ENCODE assay signal across 10 mouse cellular contexts in the genomic region with DNA sequence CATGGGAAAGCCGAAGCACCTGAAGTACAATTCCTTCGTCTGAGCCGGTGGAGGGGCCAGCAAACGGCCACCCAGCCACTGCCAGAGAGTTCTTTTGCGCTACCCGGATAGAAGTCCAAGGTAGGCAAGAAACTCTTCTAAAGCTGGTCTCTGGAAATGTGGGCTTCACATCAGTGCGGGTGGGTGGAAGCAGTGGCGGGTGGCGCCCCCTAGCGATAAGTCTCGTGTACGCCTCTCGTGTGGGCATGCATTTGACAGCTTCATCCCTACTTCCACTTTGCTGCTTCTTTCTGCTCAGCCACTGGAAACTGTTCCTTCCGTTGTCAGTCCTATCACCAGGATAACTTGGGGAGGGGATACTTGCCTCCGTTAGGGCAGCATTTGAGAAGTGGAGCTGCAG. TPM values are rescaled to one million over a fixed set of nuclear protein-coding genes. Genes with fewer than 3 reads are reported as not detected.
DNase-seq lines count a peak whose midpoint lies in the region; ATAC-seq and TF ChIP-seq lines count a peak whose summit lies in the region.
"Had no signal": no experiment of that assay in that cellular context is flagged by ENCODE, and none has a peak within 500 bp of the region (broad histone marks: within the 10 kb centered on the region; RNA-seq: fewer than 3 reads in every experiment).

No protein-coding gene starts in this region.

- no peak overlapping the region for H3K4me2 ChIP-seq in heart, postnatal 0 days (ENCODE audit: low read depth, low read length)
- H3K4me2 ChIP-seq in lung, postnatal 0 days (replicated peaks; ENCODE audit: low read depth, low read length): no peak overlapping the region
- H3K4me2 ChIP-seq: liver, embryonic 15.5 days had no signal

- no peak for TF ChIP-seq EP300 in heart, postnatal 0 days (IDR thresholded peaks at IDR 0.05; ENCODE audit: low read depth)
- no peak for TF ChIP-seq EP300 in lung, postnatal 0 days (IDR thresholded peaks at IDR 0.05)

- no peak for ATAC-seq in heart, postnatal 0 days (ENCODE audit: insufficient read depth, low read depth)
- ATAC-seq in lung, postnatal 0 days: no peak

- no peak for DNase-seq in heart, postnatal 0 days (ENCODE audit: low spot score)
- no peak for DNase-seq in heart, embryonic 10.5 days (ENCODE audit: low spot score)
- peak; percentile 57 for DNase-seq in right cerebral cortex, postnatal 14 days
- no peak for DNase-seq in right cerebral cortex, postnatal 25 days
- peak; percentile 25 for DNase-seq in c-Kit-positive CD71-positive TER-119-positive erythroid progenitor cells, embryonic 14.5 days (ENCODE audit: low spot score)
- peak; percentile 9 for DNase-seq in lung, postnatal 0 days (ENCODE audit: low spot score)
- DNase-seq in frontal cortex, postnatal 36 days (ENCODE audit: low spot score in 2 of 2): no peak
- no peak for DNase-seq in MN1 (ENCODE audit: low spot score)

- TF ChIP-seq CTCF in heart, postnatal 0 days (IDR thresholded peaks at IDR 0.05; ENCODE audit: low read depth): peak; percentile 33
- TF ChIP-seq CTCF in lung, postnatal 0 days (IDR thresholded peaks at IDR 0.05): peak; percentile 68

- 46% methylated on average over 15 of the region's 15 CpGs for WGBS in heart, postnatal 0 days
- 48% methylated on average over 15 of the region's 15 CpGs for WGBS in heart, embryonic 10.5 days
- 42% methylated on average over 15 of the region's 15 CpGs for WGBS in lung, postnatal 0 days

- H3K4me1 ChIP-seq in heart, postnatal 0 days (ENCODE audit: control insufficient read depth, insufficient read depth): no peaks in the 10 kb centered on the region
- H3K4me1 ChIP-seq in heart, embryonic 10.5 days: peaks cover 17% of the 10 kb centered on the region; the same call in 1 of the 2 replicates
- no peaks in the 10 kb centered on the region for H3K4me1 ChIP-seq in lung, postnatal 0 days (ENCODE audit: insufficient read depth, low read depth, low read length)
- H3K4me1 ChIP-seq: liver, embryonic 15.5 days had no signal

- no peak overlapping the region for H3K9ac ChIP-seq in heart, postnatal 0 days (replicated peaks; ENCODE audit: low read depth, low read length)
- no peak overlapping the region for H3K9ac ChIP-seq in lung, postnatal 0 days (replicated peaks; ENCODE audit: low read depth)
- H3K9ac ChIP-seq: liver, embryonic 15.5 days had no signal

- no peak overlapping the region for H3K27ac ChIP-seq in heart, postnatal 0 days (ENCODE audit: low read depth)
- H3K27ac ChIP-seq in heart, embryonic 10.5 days: no peak overlapping the region
- H3K27ac ChIP-seq in lung, postnatal 0 days (ENCODE audit: low read length): no peak overlapping the region
- H3K27ac ChIP-seq: liver, embryonic 15.5 days had no signal

- H3K36me3 ChIP-seq in heart, postnatal 0 days (replicated peaks; ENCODE audit: control insufficient read depth, insufficient read depth, low read length): no peaks in the 10 kb centered on the region
- no peaks in the 10 kb centered on the region for H3K36me3 ChIP-seq in heart, embryonic 10.5 days
- H3K36me3 ChIP-seq in lung, postnatal 0 days (ENCODE audit: insufficient read depth, low read length): no peaks in the 10 kb centered on the region
- H3K36me3 ChIP-seq: liver, embryonic 15.5 days had no signal

- H3K9me3 ChIP-seq in heart, postnatal 0 days (replicated peaks; ENCODE audit: control insufficient read depth, low read length): no peaks in the 10 kb centered on the region
- no peaks in the 10 kb centered on the region for H3K9me3 ChIP-seq in heart, embryonic 10.5 days
- H3K9me3 ChIP-seq in lung, postnatal 0 days (ENCODE audit: low read length): no peaks in the 10 kb centered on the region
- H3K9me3 ChIP-seq: liver, embryonic 15.5 days had no signal

- H3K27me3 ChIP-seq in heart, postnatal 0 days (ENCODE audit: control insufficient read depth, insufficient read depth, low read length): peaks cover 11% of the 10 kb centered on the region; the same call in 1 of the 2 replicates
- peaks cover 10% of the 10 kb centered on the region; the same call in 1 of the 2 replicates for H3K27me3 ChIP-seq in heart, embryonic 10.5 days (ENCODE audit: insufficient read depth, poor library complexity, severe bottlenecking)
- H3K27me3 ChIP-seq in lung, postnatal 0 days (replicated peaks; ENCODE audit: insufficient read depth, low read length): no peaks in the 10 kb centered on the region

- no peak overlapping the region for H3K4me3 ChIP-seq in heart, postnatal 0 days (ENCODE audit: low read depth, low read length)
- H3K4me3 ChIP-seq in heart, embryonic 10.5 days: no peak overlapping the region
- H3K4me3 ChIP-seq in lung, postnatal 0 days (ENCODE audit: low read depth, low read length): no peak overlapping the region
- H3K4me3 ChIP-seq: liver, embryonic 15.5 days had no signal

RNA-seq across cellular contexts. Expression of a gene that starts 15.1 kb away (rescaled TPM):
- total RNA-seq in heart, postnatal 0 days (2014; rRNA removed; ENCODE audit: low replicate concordance): 0.12 TPM in 1 of 2 replicates, not detected in the other
- 0.08 and 0.12 TPM in 2 replicates for polyA plus RNA-seq in heart, postnatal 0 days (2015; fragmentation: Nextera tagmentation; extraction: Ambion mirVana)
- polyA plus RNA-seq in heart, embryonic 10.5 days (2016; fragmentation: Nextera tagmentation; extraction: Ambion mirVana): 0.05 and 0.27 TPM in 2 replicates
- polyA plus RNA-seq in lung, postnatal 0 days (2015; fragmentation: Nextera tagmentation; extraction: Ambion mirVana): 4.3 and 5.2 TPM in 2 replicates

RNA-seq across cellular contexts. Expression of a gene that starts 32.2 kb away (rescaled TPM):
- 80.5 and 96.8 TPM in 2 replicates for total RNA-seq in heart, postnatal 0 days (2014; rRNA removed; ENCODE audit: low replicate concordance)
- polyA plus RNA-seq in heart, postnatal 0 days (2015; fragmentation: Nextera tagmentation; extraction: Ambion mirVana): 67.1 and 67.5 TPM in 2 replicates
- 126 and 133 TPM in 2 replicates for polyA plus RNA-seq in heart, embryonic 10.5 days (2016; fragmentation: Nextera tagmentation; extraction: Ambion mirVana)
- 68.2 and 75.8 TPM in 2 replicates for polyA plus RNA-seq in lung, postnatal 0 days (2015; fragmentation: Nextera tagmentation; extraction: Ambion mirVana)

RNA-seq across cellular contexts. Expression of a gene that starts 36.5 kb away (rescaled TPM):
- not detected in 2 replicates for total RNA-seq in heart, postnatal 0 days (2014; rRNA removed; ENCODE audit: low replicate concordance)
- not detected in 2 replicates for polyA plus RNA-seq in heart, postnatal 0 days (2015; fragmentation: Nextera tagmentation; extraction: Ambion mirVana)
- not detected in 2 replicates for polyA plus RNA-seq in heart, embryonic 10.5 days (2016; fragmentation: Nextera tagmentation; extraction: Ambion mirVana)
- polyA plus RNA-seq in lung, postnatal 0 days (2015; fragmentation: Nextera tagmentation; extraction: Ambion mirVana): 0.11 TPM in 1 of 2 replicates, not detected in the other
- polyA plus RNA-seq: embryonic facial prominence, embryonic 14.5 days; liver, embryonic 15.5 days had no signal

RNA-seq across cellular contexts. Expression of a gene that starts 55.2 kb away (rescaled TPM):
- 1,006 and 1,233 TPM in 2 replicates for total RNA-seq in heart, postnatal 0 days (2014; rRNA removed; ENCODE audit: low replicate concordance)
- polyA plus RNA-seq in heart, postnatal 0 days (2015; fragmentation: Nextera tagmentation; extraction: Ambion mirVana): 2,595 and 2,702 TPM in 2 replicates
- 894 and 1,099 TPM in 2 replicates for polyA plus RNA-seq in heart, embryonic 10.5 days (2016; fragmentation: Nextera tagmentation; extraction: Ambion mirVana)
- polyA plus RNA-seq in lung, postnatal 0 days (2015; fragmentation: Nextera tagmentation; extraction: Ambion mirVana): 408 and 474 TPM in 2 replicates

Comparison
In these comparisons a context has a peak if more than half of its experiments do, and no peak if none do; other contexts are left out.
1. DNase-seq: peak in right cerebral cortex, postnatal 14 days (single experiment), c-Kit-positive CD71-positive TER-119-positive erythroid progenitor cells, embryonic 14.5 days (single experiment) and lung, postnatal 0 days (single experiment); none in heart, postnatal 0 days (single experiment), heart, embryonic 10.5 days (single experiment), right cerebral cortex, postnatal 25 days (single experiment), frontal cortex, postnatal 36 days (0 of 2) and MN1 (single experiment).